Mouse (Mus musculus) ES-Bruce4 (cell line): Measurements from ENCODE around the gene Rbck1. TPM values are rescaled to one million over a fixed set of nuclear protein-coding genes. Genes with fewer than 3 reads are reported as not detected.

ENCODE experiments used
- H3K27ac ChIP-seq: 2 replicates; pipeline ENCODE4 v1.5.1; 2012; ENCODE audit warnings: low read length, inconsistent platforms; ENCODE audit not compliant: insufficient read depth
- H3K27me3 ChIP-seq: 2 replicates; pipeline ENCODE4 v1.6.1; 2012; ENCODE audit warnings: mild to moderate bottlenecking, low read length, inconsistent platforms; ENCODE audit not compliant: control insufficient read depth, poor library complexity, insufficient read depth, severe bottlenecking
- H3K36me3 ChIP-seq: 2 replicates; pipeline ENCODE4 v1.6.1; 2012; ENCODE audit warnings: inconsistent platforms, mild to moderate bottlenecking, low read length, moderate library complexity; ENCODE audit not compliant: control insufficient read depth, poor library complexity, insufficient read depth, severe bottlenecking
- H3K4me1 ChIP-seq: one replicate; pipeline ENCODE4 v1.8.1; 2011; ENCODE audit warnings: low read length; ENCODE audit not compliant: control insufficient read depth, insufficient read depth
- H3K4me3 ChIP-seq: 2 replicates; pipeline ENCODE4 v1.5.1; 2011; ENCODE audit warnings: low read depth, mild to moderate bottlenecking, low read length
- H3K9ac ChIP-seq: 2 replicates; pipeline ENCODE4 v1.6.1; 2012; ENCODE audit warnings: low read depth, mild to moderate bottlenecking, inconsistent platforms; ENCODE audit not compliant: poor library complexity, severe bottlenecking
- H3K9me3 ChIP-seq: replicated peaks from 2 replicates; pipeline ENCODE4 v1.6.1; 2012; ENCODE audit warnings: mild to moderate bottlenecking, low read length, inconsistent platforms; ENCODE audit not compliant: control insufficient read depth, poor library complexity, insufficient read depth, severe bottlenecking
- CTCF ChIP-seq: IDR thresholded peaks from one replicate; pipeline ENCODE4 v1.8.1; 2011; ENCODE audit warnings: low read depth, low read length
- EP300 ChIP-seq: IDR thresholded peaks from 2 replicates; pipeline ENCODE4 v1.6.1; 2011; ENCODE audit warnings: low read depth, low read length; ENCODE audit not compliant: insufficient read depth
- POLR2A ChIP-seq: IDR thresholded peaks from one replicate; pipeline ENCODE4 v1.8.1; 2011; ENCODE audit warnings: low read length; ENCODE audit not compliant: insufficient read depth
- polyA plus RNA-seq: library from polyadenylated mRNA; stranded (reverse); fragments of >200 nt; gene quantifications from 2 replicates; pipeline ENCODE4 v1.2.4, GENCODE M21; 2011; ENCODE audit warnings: low read depth; ENCODE audit not compliant: missing spikeins, insufficient read depth, insufficient read length

Gene Rbck1
- polyA plus RNA-seq, 1 experiment = 86.7 TPM

- Histone ChIP-seq H3K4me1 (peaks cover 7% of the 10 kb centered on the region), H3K36me3 (no peaks in the 10 kb centered on the region), H3K27me3 (no peaks in the 10 kb centered on the region), H3K9me3 (no peaks in the 10 kb centered on the region), H3K9ac (no peak overlapping the region), H3K27ac (no peak overlapping the region), H3K4me3 (no peak overlapping the region)
- peak; percentile 97 for TF ChIP-seq CTCF
- no peak for TF ChIP-seq EP300
Observed at GRCm38 (mm10) chr2:152368532-152369140, 36.2 kb upstream of the Rbck1 start.

GRCm38 (mm10) chr2:152367917-152368316 is 35.5 kb upstream of the Rbck1 start:
- no peaks in the 10 kb centered on the region for H3K27me3 ChIP-seq
- H3K27ac ChIP-seq = no peak overlapping the region
- TF ChIP-seq EP300 (no peak), POLR2A (no peak), CTCF (no peak)

GRCm38 (mm10) chr2:152363245-152364147 is 31.0 kb upstream of the Rbck1 start:
- Histone ChIP-seq H3K9me3 (no peaks in the 10 kb centered on the region), H3K27ac (no peak overlapping the region), H3K4me3 (peak overlapping the region; percentile 9; the same call in 1 of the 2 replicates), H3K4me1 (peaks cover 7% of the 10 kb centered on the region), H3K9ac (peak overlapping the region; percentile 7; the same call in 1 of the 2 replicates), H3K36me3 (no peaks in the 10 kb centered on the region), H3K27me3 (no peaks in the 10 kb centered on the region)
- TF ChIP-seq EP300 (peak; percentile 63; the same call in 1 of the 2 replicates), POLR2A (no peak), CTCF (peak; percentile 99)

More at GRCm38 (mm10) chr2:152367917-152368316, 35.5 kb upstream of the Rbck1 start:
- Histone ChIP-seq H3K9ac (no peak overlapping the region), H3K4me1 (peaks cover 7% of the 10 kb centered on the region), H3K9me3 (no peaks in the 10 kb centered on the region), H3K4me3 (no peak overlapping the region), H3K36me3 (no peaks in the 10 kb centered on the region)

- Histone ChIP-seq H3K27ac (no peak overlapping the region), H3K4me1 (peaks cover 5% of the 10 kb centered on the region), H3K36me3 (no peaks in the 10 kb centered on the region), H3K9me3 (no peaks in the 10 kb centered on the region), H3K27me3 (no peaks in the 10 kb centered on the region), H3K4me3 (no peak overlapping the region), H3K9ac (no peak overlapping the region)
- TF ChIP-seq EP300 (no peak), CTCF (no peak), POLR2A (no peak)
Observed at GRCm38 (mm10) chr2:152361193-152361592, 28.7 kb upstream of the Rbck1 start.

GRCm38 (mm10) chr2:152360271-152360775 is 27.9 kb upstream of the Rbck1 start:
- Histone ChIP-seq H3K9me3 (no peaks in the 10 kb centered on the region), H3K4me1 (peaks cover 3% of the 10 kb centered on the region), H3K27ac (no peak overlapping the region), H3K27me3 (no peaks in the 10 kb centered on the region), H3K36me3 (no peaks in the 10 kb centered on the region), H3K4me3 (no peak overlapping the region), H3K9ac (no peak overlapping the region)
- TF ChIP-seq CTCF = no peak
- TF ChIP-seq EP300 = no peak
- TF ChIP-seq POLR2A = no peak

- Histone ChIP-seq H3K36me3 (no peaks in the 10 kb centered on the region), H3K27ac (no peak overlapping the region), H3K27me3 (no peaks in the 10 kb centered on the region), H3K4me1 (peaks cover 1% of the 10 kb centered on the region), H3K9ac (no peak overlapping the region), H3K9me3 (no peaks in the 10 kb centered on the region), H3K4me3 (no peak overlapping the region)
- TF ChIP-seq CTCF = no peak
- no peak for TF ChIP-seq EP300
- no peak for TF ChIP-seq POLR2A
Observed at GRCm38 (mm10) chr2:152359616-152360015, 27.2 kb upstream of the Rbck1 start.
